Mouse (Mus musculus): ENCODE data around the gene Map1s. TPM values are rescaled to one million over a fixed set of nuclear protein-coding genes. Genes with fewer than 3 reads are reported as not detected.
A peak's percentile ranks its signal among the peaks of the same experiment; 100 is the strongest.

The Map1s gene
- 10 to 100 TPM in 1 of 2 experiments, 1 to 10 TPM in 1; 9.4 to 13.7 TPM for total RNA-seq (2021)
- long read RNA-seq, experiment 1, transcript Map1s-201 (7 exons, 3,314 nt) = major isoform, 8 of 14 reads
- long read RNA-seq, experiment 1, partial matches to known transcripts = 1 of 14 reads
- long read RNA-seq, experiment 1, other reads (novel, unspliced or antisense) = 4 of 14 reads
- long read RNA-seq, experiment 2, transcript Map1s-201 (7 exons, 3,314 nt) = major isoform, 11 of 19 reads
- long read RNA-seq, experiment 2, partial matches to known transcripts = 4 of 19 reads
- long read RNA-seq, experiment 2, other reads (novel, unspliced or antisense) = 4 of 19 reads

DNA sequence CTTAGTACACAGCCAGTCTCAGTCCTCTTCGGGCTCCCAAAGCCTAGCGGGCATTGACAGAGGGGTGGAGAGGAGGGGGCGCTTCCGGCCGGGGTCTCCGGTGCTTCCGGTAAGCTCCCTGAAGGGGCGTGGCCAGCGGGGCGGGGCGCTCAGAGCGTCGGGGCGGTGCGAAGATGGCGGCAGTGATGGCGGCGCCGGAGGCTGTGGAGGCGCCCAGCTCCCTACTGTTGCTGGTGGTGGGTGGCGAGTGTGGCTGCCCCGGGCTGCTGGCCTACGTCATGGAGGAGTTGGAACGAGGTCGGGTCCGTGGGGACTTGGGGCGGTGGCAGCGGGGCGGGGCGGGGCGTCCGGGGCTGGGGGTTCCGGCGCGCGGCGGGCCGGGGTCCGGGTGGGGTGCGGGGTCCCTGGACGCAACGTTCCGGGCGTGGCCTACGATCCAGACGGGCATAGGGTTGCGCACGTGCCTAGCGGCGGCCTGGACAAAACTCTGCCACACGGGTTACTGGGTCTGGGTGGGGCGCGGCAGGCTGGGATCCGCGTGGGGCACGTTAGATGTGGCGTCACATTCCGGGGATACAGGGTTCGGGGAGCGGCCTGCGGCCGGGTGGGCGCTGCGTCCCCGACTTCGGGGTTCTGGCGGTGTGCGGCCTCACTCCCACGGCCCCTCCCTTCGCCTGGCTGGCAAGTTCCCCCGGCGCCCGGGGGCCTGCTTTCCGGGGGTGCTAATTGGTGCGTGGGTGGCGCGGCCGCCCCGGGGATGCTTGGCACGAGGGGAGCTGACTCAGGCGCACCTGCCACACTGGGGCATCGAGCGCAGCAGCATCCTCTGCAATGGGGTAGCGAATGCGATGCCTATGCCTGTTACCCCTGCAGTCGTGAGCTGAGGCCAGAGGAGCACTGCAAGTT lies at the start of gene Map1s:
Gene Map1s, plus strand, starts transcription at position 102 of the 906 bp plus-strand sequence.
- DNase-seq (ENCODE audit: low spot score) = peak; percentile 57

GRCm38 (mm10) chr8:70856028-70856427 lies 49.7 kb upstream of the Map1s start:
- no peak for DNase-seq (ENCODE audit: low spot score)

DNA sequence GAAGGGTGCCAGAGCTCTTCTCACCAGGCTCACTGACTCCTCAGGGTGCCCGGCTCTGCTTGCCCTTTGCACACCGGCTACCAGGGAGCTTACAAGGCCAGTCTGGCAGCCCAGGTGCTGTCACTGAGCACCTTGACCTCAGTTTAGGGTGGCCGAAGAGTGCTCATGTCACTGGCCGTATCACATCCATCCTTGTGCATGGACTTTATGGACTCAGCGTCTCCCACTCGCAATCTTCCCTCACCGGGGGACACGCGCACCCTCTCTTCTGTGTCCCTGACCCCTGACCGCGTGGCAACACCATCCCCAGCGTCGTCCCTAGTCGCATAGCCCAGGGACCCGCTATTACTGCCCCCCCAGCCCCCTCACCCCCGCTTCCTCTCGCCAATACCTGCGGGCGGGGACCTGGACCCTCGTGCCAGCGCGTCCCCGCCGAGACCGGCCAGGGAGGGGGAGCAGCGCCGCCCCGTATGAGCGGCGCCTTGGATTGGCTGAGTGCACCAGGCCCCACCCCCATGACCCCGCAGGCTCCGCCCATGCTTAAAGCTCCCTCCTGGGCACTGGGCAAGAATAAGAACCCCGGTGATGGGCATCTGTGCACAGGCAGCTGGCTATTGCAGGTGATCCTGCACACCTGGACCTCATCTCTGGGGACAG lies 49.1 kb upstream of the Map1s start:
- DNase-seq (ENCODE audit: low spot score) = peak; percentile 86

GRCm38 (mm10) chr8:70857516-70857915 lies 48.2 kb upstream of the Map1s start:
- DNase-seq (ENCODE audit: low spot score) = no peak

GRCm38 (mm10) chr8:70862824-70863641 lies 42.7 kb upstream of the Map1s start, which contains the start of gene Kcnn1:
Gene Kcnn1 (minus strand): TSS chr8:70863258.
- DNase-seq (ENCODE audit: low spot score) = no peak

DNA sequence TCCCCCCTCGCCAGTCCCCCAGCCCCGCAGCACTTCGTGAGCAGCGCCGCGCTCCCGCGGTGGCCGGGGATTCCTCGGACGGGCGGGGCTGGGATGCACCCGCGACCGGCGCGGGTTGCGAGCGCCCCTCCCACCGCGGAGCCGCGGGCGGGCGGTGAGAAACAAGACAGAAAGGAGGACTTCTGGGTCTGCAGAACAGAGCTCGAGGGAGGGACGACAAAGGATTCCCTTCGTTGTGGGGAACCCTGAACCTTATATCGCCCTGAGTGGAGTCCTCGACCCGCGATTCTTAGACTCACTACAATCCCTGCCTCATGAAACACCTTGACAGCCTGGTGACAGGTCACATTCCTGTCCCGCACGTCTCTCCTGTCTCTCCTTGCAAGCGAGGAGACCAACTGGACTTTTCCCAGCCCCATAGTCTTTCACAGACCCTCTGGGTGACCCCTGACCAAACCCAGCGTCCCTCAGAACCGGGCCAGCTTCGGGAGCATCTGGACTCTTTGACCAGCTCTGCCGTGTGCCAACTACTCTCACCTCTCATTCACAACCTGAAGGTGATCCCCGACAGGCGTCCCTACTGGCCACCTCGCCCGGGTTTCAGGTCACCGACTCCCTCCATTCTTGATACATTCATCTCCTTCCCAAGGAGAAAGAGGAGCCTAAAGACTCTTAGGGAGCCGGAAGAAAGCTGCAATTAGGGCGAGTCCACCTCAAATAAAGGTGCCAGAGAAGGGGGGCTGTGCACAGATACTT lies 41.6 kb upstream of the Map1s start:
- DNase-seq (ENCODE audit: low spot score) = no peak

DNA sequence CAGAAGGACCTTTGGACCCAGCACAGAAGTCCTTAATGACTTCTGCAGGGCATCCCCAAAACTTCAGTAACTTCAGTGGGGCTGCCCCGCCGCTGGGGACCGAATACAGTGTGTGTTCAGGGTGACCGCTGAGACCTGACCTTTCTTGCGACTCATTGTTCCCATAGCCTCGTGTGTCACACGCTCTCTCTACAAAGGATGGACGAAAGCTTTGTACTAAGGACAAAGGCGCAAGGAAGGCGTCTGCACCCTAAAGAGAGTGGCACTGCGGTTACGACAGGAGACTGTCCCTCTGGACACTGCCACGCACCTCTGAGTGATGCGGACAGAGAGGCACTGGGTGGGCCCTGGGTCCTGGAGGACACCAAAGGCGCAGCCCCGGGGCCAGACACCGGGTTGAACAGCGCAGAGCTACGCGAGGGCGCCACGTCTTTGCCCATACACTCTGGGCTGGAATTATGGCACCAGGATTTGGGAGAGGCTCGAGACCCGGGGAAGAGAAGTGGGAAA lies 41.0 kb upstream of the Map1s start:
- DNase-seq (ENCODE audit: low spot score) = no peak

DNA sequence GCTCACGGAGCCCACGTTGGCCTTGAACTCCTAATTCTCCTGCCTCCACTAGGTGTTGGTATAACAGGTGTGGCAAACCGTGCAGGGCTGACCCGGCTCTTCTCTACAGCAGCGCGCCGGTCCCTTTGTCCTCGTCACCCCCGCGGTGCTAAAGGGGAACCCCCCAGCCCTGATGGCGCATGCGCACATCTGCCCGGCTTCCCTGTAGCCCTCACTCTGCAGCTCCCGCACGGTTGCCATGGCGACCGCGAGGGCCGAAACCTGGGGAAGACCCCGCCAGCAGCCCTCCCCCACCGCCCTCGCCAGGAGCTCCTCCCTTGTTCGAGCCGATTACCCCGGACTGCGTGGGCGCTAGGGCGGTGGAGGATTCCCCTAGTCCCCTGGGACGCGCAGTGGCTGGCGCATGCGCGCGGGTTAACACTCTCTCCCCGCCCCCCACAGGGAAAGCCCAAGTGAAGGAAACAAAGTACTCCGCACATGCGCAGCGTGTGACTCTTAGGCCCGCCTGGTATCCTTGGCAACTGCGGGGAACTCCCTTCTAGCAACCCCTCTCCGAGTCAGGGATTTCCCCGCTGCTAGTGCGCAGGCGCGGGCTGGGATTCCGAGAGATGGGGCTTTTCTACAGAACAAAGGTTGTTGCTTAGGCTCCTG lies 40.3 kb upstream of the Map1s start:
- DNase-seq (ENCODE audit: low spot score) = peak; percentile 99

DNA sequence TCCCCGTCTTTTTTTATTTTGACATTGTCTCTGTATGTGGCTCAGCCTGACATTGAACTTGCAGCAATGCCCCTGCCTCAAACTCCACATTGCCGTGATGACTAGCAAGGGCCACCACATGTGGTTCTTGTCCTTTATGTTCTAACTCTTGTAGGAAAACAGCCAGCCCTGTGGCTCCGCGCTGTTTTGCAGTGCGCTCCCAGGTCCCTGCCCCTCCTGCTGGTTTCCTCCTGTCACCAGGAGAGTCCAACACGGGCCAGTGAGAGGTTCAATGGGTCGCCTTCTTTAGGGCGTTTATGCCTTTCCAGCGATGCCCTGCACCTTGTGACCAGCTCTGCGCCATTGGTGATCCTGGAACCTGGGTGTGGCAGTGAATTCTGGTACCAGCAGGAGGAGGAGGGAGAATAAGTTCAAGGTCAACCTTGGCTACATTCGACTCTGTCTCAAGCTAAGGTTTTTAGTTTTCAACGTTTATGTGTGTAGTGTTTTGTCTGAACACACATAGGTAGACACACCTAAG lies 39.7 kb upstream of the Map1s start:
- no peak for DNase-seq (ENCODE audit: low spot score)

GRCm38 (mm10) chr8:70866566-70866965 lies 39.2 kb upstream of the Map1s start:
- DNase-seq (ENCODE audit: low spot score) = no peak

GRCm38 (mm10) chr8:70868559-70869198 lies 37.1 kb upstream of the Map1s start:
- DNase-seq (ENCODE audit: low spot score) = no peak

DNA sequence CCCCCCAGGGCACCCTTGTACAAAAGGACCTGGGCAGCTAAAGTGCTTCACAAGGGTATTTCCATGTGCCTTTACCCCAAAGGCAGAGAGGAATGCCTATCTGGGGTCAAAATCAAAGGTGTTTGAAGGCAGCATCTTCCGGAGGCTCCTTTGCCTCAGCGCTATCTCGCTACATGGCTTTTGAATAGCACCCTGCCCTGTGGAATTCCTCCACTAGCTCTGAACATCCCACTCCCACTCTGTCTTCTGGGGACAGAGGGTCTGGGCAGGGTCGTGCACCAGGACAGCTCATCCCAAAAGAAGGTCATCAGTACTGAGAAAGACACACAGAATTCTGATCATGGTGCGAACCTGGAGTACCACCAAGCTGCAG lies 36.5 kb upstream of the Map1s start:
- no peak for DNase-seq (ENCODE audit: low spot score)

- DNase-seq (ENCODE audit: low spot score) = peak; percentile 71
Observed at GRCm38 (mm10) chr8:70869601-70870041, 36.1 kb upstream of the Map1s start.

DNA sequence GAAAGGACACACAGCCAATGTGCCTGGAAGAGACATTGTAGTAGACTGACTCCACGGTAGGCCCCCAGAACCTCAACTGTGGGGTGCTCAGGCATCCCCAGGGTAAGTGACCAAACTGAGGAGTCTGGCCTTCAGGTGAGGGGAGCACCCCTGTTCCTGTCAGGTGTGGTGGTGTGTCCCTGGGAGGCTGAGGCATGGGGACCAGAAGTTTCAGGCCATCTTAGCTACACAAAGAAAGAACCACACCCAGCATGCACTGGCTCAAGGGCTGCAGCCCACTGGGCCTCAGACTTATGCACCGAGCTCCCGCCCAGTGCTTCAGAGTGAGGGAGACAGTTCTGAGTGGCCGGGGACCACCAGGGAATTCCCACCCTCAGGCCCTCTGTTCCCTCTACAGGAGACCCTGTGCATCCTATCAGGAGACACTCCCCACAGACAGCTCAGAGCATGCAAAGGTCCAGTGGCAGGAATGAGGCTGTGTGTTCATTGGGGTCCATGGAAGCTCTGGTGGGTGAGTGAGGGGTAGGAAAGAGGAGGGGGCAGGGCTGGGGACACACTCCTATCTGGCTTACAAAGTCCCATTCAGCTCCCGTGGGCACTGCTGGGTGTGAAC lies 34.4 kb upstream of the Map1s start:
- DNase-seq (ENCODE audit: low spot score) = no peak

DNA sequence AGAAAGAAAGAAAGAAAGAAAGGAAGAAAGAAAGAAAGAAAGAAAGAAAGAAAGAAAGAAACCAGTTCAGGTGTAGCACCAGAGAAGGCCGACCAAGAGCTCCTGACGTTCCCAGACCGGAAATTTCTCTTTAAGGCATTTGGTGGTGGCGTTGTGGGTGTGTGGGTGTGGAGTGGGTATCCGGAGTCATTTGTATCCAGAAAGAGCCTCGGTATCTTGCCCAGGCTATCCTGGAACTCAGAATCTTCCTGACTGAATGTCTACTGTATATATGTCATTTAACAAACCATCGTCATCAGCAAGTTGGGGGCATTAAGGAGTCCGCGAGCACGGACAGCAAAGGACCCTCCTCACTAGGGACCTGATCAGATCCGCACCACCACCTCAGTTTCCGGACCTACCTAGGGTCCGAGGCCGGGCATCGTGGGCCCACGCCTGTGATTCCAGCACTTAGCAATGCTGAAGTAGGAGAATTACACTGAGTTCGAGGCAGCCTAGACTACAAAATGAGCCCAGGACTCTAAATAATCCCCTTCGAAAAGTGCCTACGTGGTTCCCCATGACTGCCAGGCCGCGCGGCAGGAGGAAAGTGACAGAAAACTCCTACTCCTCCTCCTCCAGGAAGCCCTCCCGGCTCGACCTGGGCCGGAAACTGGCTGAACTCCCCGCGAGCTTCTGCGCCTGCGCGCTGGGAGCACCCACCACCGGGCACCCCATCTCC lies 32.9 kb upstream of the Map1s start:
- no peak for DNase-seq (ENCODE audit: low spot score)

DNA sequence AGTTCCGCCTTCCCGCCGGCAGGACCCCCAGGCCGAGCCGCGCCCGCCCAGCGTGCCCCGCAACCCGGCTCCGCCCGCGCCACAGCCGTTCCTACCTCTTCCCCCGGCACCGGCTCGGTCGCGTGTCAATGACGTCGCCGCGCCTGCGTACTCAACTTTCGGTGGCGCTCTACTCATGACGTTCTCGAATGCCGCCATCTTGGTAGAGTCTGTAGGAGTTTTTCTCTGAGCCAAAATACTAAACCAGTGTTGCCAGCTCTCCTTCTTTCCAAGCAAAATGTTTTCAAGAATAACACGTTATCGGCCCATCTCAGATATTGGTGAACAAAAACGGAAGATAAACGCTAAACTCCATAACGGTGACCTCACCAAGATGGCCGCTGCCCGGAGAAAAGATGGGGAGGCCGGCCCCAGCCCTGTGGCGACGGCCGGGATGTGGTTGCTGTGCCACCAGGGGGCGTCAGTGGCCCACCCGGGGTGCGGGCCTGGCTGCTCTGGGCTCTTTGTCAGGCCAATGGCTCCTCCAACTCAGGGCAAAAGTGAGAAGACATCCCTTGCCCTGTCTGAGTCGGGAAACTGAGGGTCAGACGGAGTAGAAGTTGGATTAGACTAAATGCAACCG lies 32.3 kb upstream of the Map1s start, which contains the start of gene Ccdc124:
Gene Ccdc124, minus strand, starts transcription at position 572 of the 622 bp plus-strand sequence.
- peak; percentile 96 for DNase-seq (ENCODE audit: low spot score)

DNA sequence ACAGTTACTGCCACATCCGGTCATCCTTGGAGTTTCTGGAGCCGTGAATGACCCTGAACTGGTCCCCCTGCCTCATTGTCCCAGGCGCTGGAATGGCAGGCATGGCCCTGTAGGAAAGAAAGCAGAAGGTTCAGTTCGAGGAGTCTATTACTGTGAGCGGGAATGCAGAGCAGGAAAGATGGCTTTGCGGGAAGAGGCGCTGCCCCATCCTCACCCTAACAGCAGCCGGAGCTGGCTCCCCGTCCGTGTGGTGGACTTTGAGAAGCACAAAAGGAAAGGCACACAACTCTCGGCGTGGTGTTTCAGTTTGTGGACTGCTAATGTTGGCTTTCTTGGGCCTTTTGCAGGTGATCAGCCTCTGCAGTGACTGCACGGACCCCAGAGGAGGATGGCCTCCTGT lies 31.3 kb upstream of the Map1s start:
- DNase-seq (ENCODE audit: low spot score) = no peak
